Mouse (Mus musculus) MEL (cell line): Measurements from ENCODE around the gene Rrad.

Experiments used
- CHD1 ChIP-seq: IDR thresholded peaks from 2 replicates; pipeline ENCODE4 v1.6.1; 2012; ENCODE audit warnings: low read depth, mild to moderate bottlenecking, inconsistent platforms, low read length, improper control_type of control experiment
- CTCF ChIP-seq, 3 experiments: IDR thresholded peaks in 2 of 3; conservative IDR thresholded peaks in 1 of 3; 2 replicates each; pipeline ENCODE4 v1.5.1; 2011 to 2012; ENCODE audit warnings: low read length in 3 of 3, low read depth in 2 of 3, mild to moderate bottlenecking in 2 of 3, improper control_type of control experiment in 1 of 3, inconsistent platforms in 1 of 3, mixed read lengths in 1 of 3, moderate library complexity in 1 of 3; ENCODE audit not compliant: control insufficient read depth in 1 of 3, insufficient read depth in 1 of 3, poor library complexity in 1 of 3, severe bottlenecking in 1 of 3
- EP300 ChIP-seq, 2 experiments: IDR thresholded peaks; 2 replicates each; pipeline ENCODE4 v1.6.1; 2011; ENCODE audit warnings: improper control_type of control experiment in 2 of 2, low read length in 2 of 2, low read depth in 1 of 2, mild to moderate bottlenecking in 1 of 2
- NELFE ChIP-seq: IDR thresholded peaks from 2 replicates; pipeline ENCODE4 v1.6.1; 2011; ENCODE audit warnings: low read depth, low read length, improper control_type of control experiment
- POLR2A ChIP-seq, 2 experiments: IDR thresholded peaks; 2 replicates each; pipeline ENCODE4 v1.6.1; 2011 to 2012; ENCODE audit warnings: low read length in 2 of 2, mild to moderate bottlenecking in 2 of 2, control low read depth in 1 of 2, improper control_type of control experiment in 1 of 2, low read depth in 1 of 2, moderate library complexity in 1 of 2; ENCODE audit not compliant: control insufficient read depth in 1 of 2, insufficient read depth in 1 of 2, poor library complexity in 1 of 2

- TF ChIP-seq EP300 (IDR thresholded peaks at IDR 0.05; ENCODE audit: low read depth in 1 of 2, low read length in 2 of 2) (no peak), NELFE (no peak), POLR2A (IDR thresholded peaks at IDR 0.05; ENCODE audit: control insufficient read depth in 1 of 2, insufficient read depth in 1 of 2, low read depth in 1 of 2, low read length in 2 of 2, poor library complexity in 1 of 2) (no peak), CHD1 (no peak), CTCF (IDR thresholded peaks at IDR 0.05 in 2 of 3, conservative IDR thresholded peaks at IDR 0.05 in 1 of 3; ENCODE audit: control insufficient read depth in 1 of 3, insufficient read depth in 1 of 3, low read depth in 2 of 3, low read length in 3 of 3, poor library complexity in 1 of 3, severe bottlenecking in 1 of 3) (no peak)
Observed at GRCm38 (mm10) chr8:104603245-104603593, 27.9 kb downstream of the Rrad start.
